Mouse (Mus musculus): ENCODE measurements around the gene Usp4.

The Usp4 gene

DNA sequence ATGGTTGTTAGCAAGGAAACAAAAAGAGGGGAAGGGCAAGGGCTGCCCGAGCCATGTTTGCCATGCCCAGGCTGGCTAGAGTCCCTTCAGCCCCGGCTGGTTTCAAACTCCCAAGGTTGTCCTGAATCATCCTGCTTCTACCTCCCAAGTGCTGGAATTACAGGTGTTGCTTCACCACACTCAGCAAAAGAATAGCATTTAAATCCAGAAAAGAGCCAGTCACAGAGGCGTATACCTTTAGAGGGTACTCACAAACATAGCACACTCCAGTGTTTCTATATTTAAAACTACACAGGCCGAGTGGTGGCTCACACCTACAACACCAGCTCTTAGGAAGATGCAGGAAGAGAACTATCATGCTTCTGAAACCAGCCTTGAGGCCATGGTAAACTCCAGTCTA is 61.9 kb downstream of the Usp4 start:
- DNase-seq (ENCODE audit: low spot score in 2 of 2), result no peak

DNA sequence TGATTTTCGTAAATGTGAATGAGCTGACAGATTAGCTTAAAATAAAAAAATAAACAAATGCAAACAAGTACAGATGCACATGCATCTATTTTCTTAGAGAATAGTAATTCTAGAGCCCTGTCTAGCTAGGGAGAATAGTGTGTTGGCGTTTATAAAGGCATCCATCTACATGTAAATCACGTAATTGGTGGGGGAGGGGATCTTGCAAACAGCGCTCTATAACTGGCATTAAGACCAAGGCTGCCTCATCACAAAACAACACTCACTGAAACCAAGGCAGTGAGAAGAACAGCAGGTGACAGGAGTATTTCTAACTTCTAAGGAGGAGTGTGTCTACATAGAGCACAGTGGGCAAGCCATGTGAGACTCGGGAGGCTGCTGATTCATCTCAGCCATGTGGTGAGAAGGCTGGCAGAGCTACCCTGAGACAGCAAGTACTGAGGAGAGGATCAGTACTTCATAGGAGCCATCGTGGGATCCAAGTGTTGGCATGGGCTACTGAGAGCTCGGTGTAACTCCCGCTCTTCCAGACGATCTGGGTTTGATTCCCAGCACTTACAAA is 63.8 kb downstream of the Usp4 start:
- DNase-seq (ENCODE audit: low spot score in 2 of 2), result peak; percentile 50 to 72

DNA sequence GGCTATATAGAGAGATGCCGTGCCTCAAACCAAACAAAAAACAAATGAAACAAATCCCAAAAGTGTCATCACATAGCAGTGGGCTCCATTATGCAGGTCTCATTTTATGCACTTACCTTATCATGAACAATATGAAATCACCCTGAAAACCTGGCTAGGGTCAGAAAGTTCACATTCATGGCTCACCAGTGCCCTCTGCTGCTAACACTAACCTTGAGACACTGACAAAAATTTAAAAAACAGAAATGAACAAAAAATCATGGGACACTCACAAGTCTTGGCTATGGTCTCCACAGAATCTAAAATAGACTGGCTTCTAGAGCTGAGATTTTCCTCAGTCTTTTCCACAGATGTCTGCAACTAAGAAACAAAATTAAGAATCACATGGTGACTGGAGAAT is 64.6 kb downstream of the Usp4 start:
- DNase-seq (ENCODE audit: low spot score in 2 of 2), result no peak

DNA sequence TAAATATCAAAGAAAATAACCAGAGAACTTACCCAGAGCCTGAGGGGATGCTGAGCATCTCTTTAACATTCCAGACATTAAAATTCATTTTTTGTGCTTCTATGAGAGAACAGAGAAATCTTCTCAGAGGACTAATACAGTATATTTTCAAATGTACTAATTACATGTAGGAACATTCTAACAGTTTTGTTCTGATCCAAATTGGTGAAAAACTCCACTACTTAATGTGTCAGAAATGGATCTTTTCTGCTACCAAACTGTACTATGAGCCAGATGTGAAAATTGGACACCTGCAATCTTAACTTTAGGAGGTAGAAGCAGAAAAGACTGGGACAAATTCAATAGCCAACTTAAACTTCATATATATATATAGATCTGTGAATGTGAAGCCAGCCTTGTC is 80.7 kb downstream of the Usp4 start, which contains the start of gene Ccdc36:
TSS of gene Ccdc36 (minus strand) at position 101 of the 400 bp plus-strand sequence.
- no peak for DNase-seq (ENCODE audit: low spot score in 2 of 2)

DNA sequence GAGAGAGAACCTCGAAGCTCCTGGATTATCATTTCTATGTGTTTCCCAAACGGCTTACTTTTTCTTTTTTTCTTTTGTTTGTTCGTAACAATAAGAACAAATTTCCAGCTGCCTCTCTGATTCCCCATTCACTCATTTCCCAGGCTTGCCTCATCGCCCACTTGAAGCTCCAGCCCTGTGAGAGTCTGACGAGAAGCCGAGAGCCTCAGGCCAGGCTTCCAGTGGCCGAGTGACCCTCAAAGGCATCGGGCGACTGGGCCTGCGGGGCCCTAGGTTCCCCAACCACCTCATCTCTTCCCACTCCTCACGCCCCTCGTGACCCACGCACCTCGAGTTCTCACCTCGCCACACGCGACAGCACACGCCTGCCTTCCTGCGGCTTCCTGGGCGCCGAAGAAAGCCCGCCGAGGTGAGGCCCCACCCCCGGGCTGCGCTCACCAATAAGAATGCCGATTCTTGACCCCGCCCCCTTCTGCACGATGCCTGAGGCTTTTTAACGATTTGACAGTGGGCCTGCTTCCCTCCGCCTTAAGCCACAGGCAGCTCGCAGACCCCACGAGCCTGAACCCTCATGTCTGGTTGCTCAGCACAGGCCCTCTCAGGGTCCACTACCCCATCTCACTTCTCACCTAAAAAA is 83.9 kb downstream of the Usp4 start:
- DNase-seq (ENCODE audit: low spot score in 2 of 2), result no peak

DNA sequence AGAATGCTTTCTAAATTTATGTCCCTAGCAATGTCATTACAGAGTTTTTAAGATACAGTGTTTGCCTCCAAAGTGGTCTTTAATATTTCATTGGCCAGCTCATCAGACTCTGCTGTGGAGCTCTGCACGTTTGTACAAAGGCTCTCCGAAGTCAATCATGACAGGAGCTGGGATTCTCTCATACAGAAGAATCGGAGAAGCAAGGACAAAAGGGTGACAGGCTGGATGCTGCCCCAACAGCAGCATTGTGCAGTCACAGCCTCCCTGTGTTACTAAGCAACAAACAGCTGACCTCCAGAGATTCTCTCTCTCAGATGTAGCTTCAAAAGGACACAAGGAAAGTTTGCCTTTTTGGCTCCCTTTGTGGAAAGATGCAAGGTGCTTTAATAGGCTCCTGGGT is 88.5 kb downstream of the Usp4 start, which contains the start of gene BC048562:
TSS of gene BC048562 (plus strand) at position 301 of the 400 bp plus-strand sequence.
- no peak for DNase-seq (ENCODE audit: low spot score in 2 of 2)

DNA sequence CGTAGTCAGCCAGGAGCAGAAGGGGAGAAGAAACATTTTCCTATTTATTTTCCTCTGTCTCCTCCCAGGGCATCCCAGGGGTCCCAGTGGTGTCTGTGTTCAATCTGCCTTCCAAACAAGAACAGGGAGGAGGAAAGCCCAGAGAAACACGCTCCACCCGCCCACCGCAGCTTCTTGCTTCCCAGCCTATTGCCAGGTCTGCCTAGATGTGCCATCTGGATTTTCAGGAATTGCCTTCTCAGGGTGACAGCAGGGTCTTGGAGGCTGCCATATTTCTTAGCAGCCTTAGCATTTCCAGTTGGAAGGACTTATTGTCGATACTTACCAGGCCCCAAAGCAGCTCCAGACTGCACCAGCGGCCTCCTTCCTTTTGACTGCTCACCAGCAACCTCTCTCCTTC is 91.5 kb downstream of the Usp4 start:
- DNase-seq (ENCODE audit: low spot score in 2 of 2), result peak; percentile 56 to 60

DNA sequence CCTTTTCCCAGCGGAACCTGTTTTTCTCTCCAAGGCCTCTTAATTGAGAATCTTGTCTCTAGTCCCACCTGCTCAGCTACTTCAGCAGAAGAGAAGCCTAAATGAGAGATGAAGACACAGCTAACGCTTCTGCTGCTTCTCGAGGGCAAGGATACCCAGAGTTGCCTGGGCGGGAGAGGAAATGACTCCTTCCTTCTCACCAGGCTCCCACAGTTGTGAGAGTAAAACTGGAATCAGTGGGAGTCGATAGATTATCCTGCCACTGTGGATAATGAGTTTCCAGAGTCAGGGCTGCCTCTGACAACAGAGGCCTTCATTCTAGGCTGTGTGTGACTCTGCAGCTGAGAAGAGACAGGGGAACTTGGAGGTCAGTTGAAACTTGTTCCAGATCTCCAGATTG is 92.8 kb downstream of the Usp4 start:
- peak in 1 of 2 experiments; percentile 38 for DNase-seq (ENCODE audit: low spot score in 2 of 2)

DNA sequence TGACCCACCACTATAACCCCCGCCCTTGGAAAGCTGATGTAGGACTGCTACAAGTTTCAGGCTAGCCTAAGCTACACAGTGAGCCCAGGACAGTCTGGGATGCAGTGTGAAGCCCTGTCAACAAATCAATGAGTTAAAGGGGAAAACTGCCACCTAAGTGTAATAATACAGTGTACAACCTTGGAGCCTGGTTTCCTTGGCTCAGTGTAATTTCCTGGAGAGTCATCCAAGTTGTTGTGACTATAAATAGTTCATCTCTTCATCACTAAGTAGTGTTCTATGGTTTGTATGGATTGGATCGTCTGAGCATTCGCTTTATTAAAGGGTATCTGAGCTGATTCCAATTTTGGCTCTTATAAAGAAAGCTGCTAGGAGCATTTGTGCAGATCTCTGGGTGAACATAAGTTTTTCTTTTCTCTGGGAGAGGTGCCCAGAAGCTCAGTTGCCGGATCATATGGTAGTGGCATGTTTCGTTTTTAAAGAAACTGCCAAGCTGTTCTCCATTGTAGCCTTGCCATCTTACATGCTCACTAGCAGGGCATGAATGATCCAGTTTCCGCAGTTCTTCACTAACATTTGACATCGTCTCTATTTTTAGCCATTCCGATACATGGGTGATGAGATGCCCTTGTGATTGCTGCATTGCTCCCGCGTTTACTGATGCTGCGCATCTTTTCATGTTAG is 93.7 kb downstream of the Usp4 start:
- DNase-seq (ENCODE audit: low spot score in 2 of 2), result peak; percentile 66 to 83
